Mouse (Mus musculus): ENCODE data around the gene Mios. TPM values are rescaled to one million over a fixed set of nuclear protein-coding genes. Genes with fewer than 3 reads are reported as not detected.
A peak's percentile ranks its signal among the peaks of the same experiment; 100 is the strongest.

Mios gene
- polyA plus RNA-seq, 1 experiment from 2014 or later = 14.4 TPM

DNA sequence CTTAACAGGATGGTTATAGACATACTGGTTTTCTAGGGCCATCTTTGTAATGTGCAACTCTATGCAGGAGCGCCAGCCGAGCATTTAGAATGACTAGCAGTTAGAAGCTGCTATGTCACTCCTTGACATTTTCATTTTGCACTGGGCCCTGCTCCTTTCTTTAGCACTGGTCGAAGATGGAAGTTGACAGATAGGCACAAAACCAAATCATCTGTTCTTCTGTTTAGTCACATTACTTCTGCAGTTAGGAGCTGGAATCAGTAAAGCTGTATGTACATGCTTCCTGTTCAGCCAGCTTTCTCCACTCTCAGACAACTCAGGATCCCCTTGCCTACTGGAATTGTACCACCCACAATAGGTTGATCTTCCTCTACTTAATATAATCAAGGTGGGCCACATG, 1.6 kb downstream of the Mios start:
- H3K27me3 ChIP-seq (replicated peaks; ENCODE audit: insufficient read depth, low read length) = no peaks in the 10 kb centered on the region
- peaks cover 8% of the 10 kb centered on the region; the same call in 1 of the 2 replicates for H3K4me1 ChIP-seq (ENCODE audit: insufficient read depth, low read depth, low read length)
- ATAC-seq (no peak), DNase-seq (ENCODE audit: low spot score) (no peak)
- 90% methylated on average over 3 of the region's 3 CpGs for WGBS
- TF ChIP-seq EP300 (IDR thresholded peaks at IDR 0.05) (no peak), CTCF (IDR thresholded peaks at IDR 0.05) (no peak)
- H3K27ac ChIP-seq (ENCODE audit: low read length) = no peak overlapping the region
- H3K4me2 ChIP-seq (replicated peaks; ENCODE audit: low read depth, low read length) = no peak overlapping the region
- H3K9me3 ChIP-seq (ENCODE audit: low read length) = no peaks in the 10 kb centered on the region
- no peaks in the 10 kb centered on the region; the same call in 1 of the 2 replicates for H3K36me3 ChIP-seq (ENCODE audit: insufficient read depth, low read length)
- no peak overlapping the region for H3K9ac ChIP-seq (replicated peaks; ENCODE audit: low read depth)
- H3K4me3 ChIP-seq (ENCODE audit: low read depth, low read length) = no peak overlapping the region

DNA sequence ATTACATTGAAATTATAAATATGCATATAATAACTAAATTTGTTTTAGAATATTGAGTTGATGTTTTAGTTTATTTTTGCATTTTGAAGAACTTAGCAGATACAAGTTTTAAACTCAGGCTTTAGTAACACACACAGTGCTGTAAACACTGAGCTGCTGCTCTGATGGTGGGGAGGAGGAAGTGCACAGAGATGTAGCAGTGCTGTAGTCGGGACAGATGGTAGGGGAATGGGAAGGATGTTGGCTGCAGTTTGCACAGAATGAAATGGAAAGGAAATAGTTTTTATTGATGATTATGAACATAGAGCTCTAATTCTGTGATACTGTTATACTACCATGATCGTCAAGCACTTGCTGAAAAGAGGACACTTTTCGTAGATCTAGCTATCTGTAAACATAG, 18.0 kb downstream of the Mios start:
- Histone ChIP-seq H3K4me3 (ENCODE audit: low read depth, low read length) (no peak overlapping the region), H3K4me2 (replicated peaks; ENCODE audit: low read depth, low read length) (no peak overlapping the region), H3K9ac (replicated peaks; ENCODE audit: low read depth) (no peak overlapping the region), H3K27ac (ENCODE audit: low read length) (no peak overlapping the region), H3K4me1 (ENCODE audit: insufficient read depth, low read depth, low read length) (no peaks in the 10 kb centered on the region), H3K9me3 (ENCODE audit: low read length) (no peaks in the 10 kb centered on the region), H3K27me3 (replicated peaks; ENCODE audit: insufficient read depth, low read length) (no peaks in the 10 kb centered on the region), H3K36me3 (ENCODE audit: insufficient read depth, low read length) (peaks cover 10% of the 10 kb centered on the region; the same call in 1 of the 2 replicates)
- WGBS = 84% methylated on average over 3 of the region's 3 CpGs
- no peak for DNase-seq (ENCODE audit: low spot score)
- ATAC-seq = no peak
- no peak for TF ChIP-seq EP300 (IDR thresholded peaks at IDR 0.05)
- TF ChIP-seq CTCF (IDR thresholded peaks at IDR 0.05) = no peak

DNA sequence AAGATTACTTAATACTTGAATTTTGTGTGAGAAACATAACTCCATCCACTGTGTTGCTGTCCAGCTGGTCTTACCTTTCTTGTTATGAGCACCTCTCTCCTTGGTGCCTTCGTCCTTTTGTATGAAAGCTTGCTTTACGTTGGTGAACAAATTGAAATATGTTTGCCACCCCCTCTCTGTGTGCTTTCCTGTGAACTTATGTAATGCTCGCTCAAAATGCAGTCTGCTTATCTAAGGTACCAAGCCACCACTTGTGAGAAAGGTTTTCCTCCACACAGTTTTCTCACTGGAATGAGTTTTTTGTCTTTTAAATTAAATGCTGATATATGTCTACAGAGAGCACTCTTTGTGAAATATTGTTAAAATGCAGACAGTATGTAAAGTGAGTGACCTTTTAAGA, 19.6 kb downstream of the Mios start:
- no peak overlapping the region for H3K4me3 ChIP-seq (ENCODE audit: low read depth, low read length)
- no peak for DNase-seq (ENCODE audit: low spot score)
- no peak overlapping the region for H3K4me2 ChIP-seq (replicated peaks; ENCODE audit: low read depth, low read length)
- TF ChIP-seq EP300 (IDR thresholded peaks at IDR 0.05) = no peak
- no peaks in the 10 kb centered on the region for H3K9me3 ChIP-seq (ENCODE audit: low read length)
- H3K4me1 ChIP-seq (ENCODE audit: insufficient read depth, low read depth, low read length) = no peaks in the 10 kb centered on the region
- H3K9ac ChIP-seq (replicated peaks; ENCODE audit: low read depth) = no peak overlapping the region
- H3K27me3 ChIP-seq (replicated peaks; ENCODE audit: insufficient read depth, low read length) = no peaks in the 10 kb centered on the region
- WGBS = 85% methylated on average over 3 of the region's 3 CpGs
- H3K36me3 ChIP-seq (ENCODE audit: insufficient read depth, low read length) = peaks cover 11% of the 10 kb centered on the region
- no peak overlapping the region for H3K27ac ChIP-seq (ENCODE audit: low read length)
- no peak for ATAC-seq

DNA sequence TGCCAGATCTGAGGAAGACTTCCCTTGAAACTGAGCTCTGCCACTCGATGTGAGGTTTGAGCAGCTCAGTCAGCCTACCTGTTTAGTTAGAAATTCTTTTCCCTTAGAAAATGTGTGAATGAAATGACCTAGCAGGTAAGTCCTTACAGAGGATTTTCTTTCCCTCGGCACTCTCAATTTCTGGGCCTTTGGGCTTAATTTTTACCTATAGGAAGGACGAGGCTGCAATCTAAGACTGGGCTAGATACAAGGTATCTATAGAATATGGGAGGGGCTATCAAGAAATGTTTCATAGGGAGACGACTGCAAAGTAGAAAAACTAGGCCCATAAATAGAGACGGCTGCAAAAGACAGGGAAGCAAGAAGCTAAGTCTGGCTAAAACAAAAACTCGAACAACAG, 49.3 kb downstream of the Mios start:
- peak overlapping the region; percentile 88 for H3K4me3 ChIP-seq (ENCODE audit: low read depth, low read length)
- H3K9ac ChIP-seq (replicated peaks; ENCODE audit: low read depth) = peak overlapping the region; percentile 60
- ATAC-seq (no peak), DNase-seq (ENCODE audit: low spot score) (peak; percentile 15)
- WGBS = 5% methylated on average over 6 of the region's 6 CpGs
- H3K27me3 ChIP-seq (replicated peaks; ENCODE audit: insufficient read depth, low read length) = no peaks in the 10 kb centered on the region
- no peaks in the 10 kb centered on the region for H3K9me3 ChIP-seq (ENCODE audit: low read length)
- H3K4me2 ChIP-seq (replicated peaks; ENCODE audit: low read depth, low read length) = peak overlapping the region; percentile 58
- TF ChIP-seq CTCF (IDR thresholded peaks at IDR 0.05) = no peak
- TF ChIP-seq EP300 (IDR thresholded peaks at IDR 0.05) = no peak
- no peaks in the 10 kb centered on the region; the same call in 1 of the 2 replicates for H3K36me3 ChIP-seq (ENCODE audit: insufficient read depth, low read length)
- 0 out of 2 replicates have a peak overlapping the region, but pooled peaks have one; percentile 76 for H3K27ac ChIP-seq (ENCODE audit: low read length)
- no peaks in the 10 kb centered on the region; the same call in 1 of the 2 replicates for H3K4me1 ChIP-seq (ENCODE audit: insufficient read depth, low read depth, low read length)

DNA sequence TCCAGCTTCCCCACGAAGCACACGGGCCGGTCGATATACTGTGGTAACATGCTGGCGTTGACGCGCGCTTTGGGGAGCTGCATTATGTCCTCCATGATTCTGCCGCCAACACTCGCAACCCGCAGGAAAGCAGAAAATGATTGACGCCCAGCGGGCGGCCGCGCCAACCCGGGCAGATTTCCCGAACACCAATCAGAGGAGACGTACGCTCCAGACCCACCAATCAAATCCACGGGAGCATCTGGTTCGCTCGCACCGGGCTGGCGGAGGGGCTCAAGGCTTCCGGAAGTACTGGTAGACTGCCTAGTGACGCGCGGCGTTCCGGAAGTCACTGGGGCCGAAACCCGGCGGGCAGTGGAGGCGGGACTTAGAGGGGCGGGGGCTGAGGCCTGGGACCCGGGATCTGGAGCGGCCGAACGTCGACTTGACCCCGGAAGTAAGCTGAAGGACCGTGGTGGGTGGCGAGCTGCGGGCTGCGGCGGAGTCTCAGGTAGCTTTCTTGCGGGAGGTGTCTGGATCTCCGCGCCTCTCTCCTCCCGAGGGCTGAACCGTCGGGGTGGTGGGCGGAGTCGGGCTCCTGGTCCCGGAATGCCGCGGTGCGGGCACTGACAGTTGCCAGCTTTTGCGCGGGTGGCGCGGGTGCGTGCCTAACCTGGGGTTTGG, 50.1 kb downstream of the Mios start, which contains the start of the genes Rpa3, Umad1 and Gm45062:
Gene Rpa3, minus strand, starts transcription at position 170 of the 663 bp plus-strand sequence.
Gene Umad1, plus strand, starts transcription at position 285 of the 663 bp plus-strand sequence.
Gene Gm45062, plus strand, starts transcription at position 447 of the 663 bp plus-strand sequence.
- Histone ChIP-seq H3K9me3 (ENCODE audit: low read length) (no peaks in the 10 kb centered on the region), H3K36me3 (ENCODE audit: insufficient read depth, low read length) (no peaks in the 10 kb centered on the region; the same call in 1 of the 2 replicates), H3K4me1 (ENCODE audit: insufficient read depth, low read depth, low read length) (no peaks in the 10 kb centered on the region; the same call in 1 of the 2 replicates), H3K4me3 (ENCODE audit: low read depth, low read length) (peak within 1 kb of the TSS; percentile 88), H3K27ac (ENCODE audit: low read length) (peak within 1 kb of the TSS; percentile 79), H3K4me2 (replicated peaks; ENCODE audit: low read depth, low read length) (peak within 1 kb of the TSS; percentile 77), H3K9ac (replicated peaks; ENCODE audit: low read depth) (peak within 1 kb of the TSS; percentile 68), H3K27me3 (replicated peaks; ENCODE audit: insufficient read depth, low read length) (no peaks in the 10 kb centered on the region)
- WGBS = 1% methylated on average over 59 of the region's 64 CpGs
- ATAC-seq (peak; percentile 100), DNase-seq (ENCODE audit: low spot score) (peak; percentile 99)
- TF ChIP-seq CTCF (IDR thresholded peaks at IDR 0.05) (no peak), EP300 (IDR thresholded peaks at IDR 0.05) (peak; percentile 34; the same call in 1 of the 2 replicates)

DNA sequence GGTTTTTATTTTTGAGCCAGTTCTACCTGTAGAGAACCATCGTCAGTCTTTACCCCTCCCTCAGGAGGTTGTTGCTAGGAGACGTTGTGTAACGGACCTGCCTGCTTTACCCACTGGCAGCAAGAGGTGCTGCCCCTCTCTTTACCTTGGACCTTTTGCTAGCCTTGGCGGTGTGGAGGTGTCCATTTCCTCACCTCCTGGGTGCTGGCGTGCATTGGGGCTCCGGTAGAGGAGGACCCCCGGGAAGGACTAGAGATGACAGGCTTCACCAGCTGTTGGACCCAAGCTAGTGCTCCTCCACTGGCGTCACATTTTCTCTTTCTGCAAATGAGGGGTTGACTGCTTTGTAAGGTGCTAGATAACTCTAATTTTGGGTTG, 50.6 kb downstream of the Mios start:
- Histone ChIP-seq H3K9ac (replicated peaks; ENCODE audit: low read depth) (peak overlapping the region; percentile 68), H3K27me3 (replicated peaks; ENCODE audit: insufficient read depth, low read length) (no peaks in the 10 kb centered on the region), H3K36me3 (ENCODE audit: insufficient read depth, low read length) (no peaks in the 10 kb centered on the region), H3K9me3 (ENCODE audit: low read length) (no peaks in the 10 kb centered on the region), H3K27ac (ENCODE audit: low read length) (peak overlapping the region; percentile 79), H3K4me3 (ENCODE audit: low read depth, low read length) (peak overlapping the region; percentile 88), H3K4me2 (replicated peaks; ENCODE audit: low read depth, low read length) (peak overlapping the region; percentile 77), H3K4me1 (ENCODE audit: insufficient read depth, low read depth, low read length) (no peaks in the 10 kb centered on the region; the same call in 1 of the 2 replicates)
- peak; percentile 11; the same call in 1 of the 2 replicates for TF ChIP-seq CTCF (IDR thresholded peaks at IDR 0.05)
- TF ChIP-seq EP300 (IDR thresholded peaks at IDR 0.05) = no peak
- WGBS = under 1% methylated on average over 8 of the region's 8 CpGs
- DNase-seq (ENCODE audit: low spot score) (no peak), ATAC-seq (no peak)

Measured in lung, postnatal 0 days (tissue).